Mouse (Mus musculus) adrenal gland, postnatal 0 days (tissue): ENCODE measurements around the gene Ifit3. TPM values are rescaled to one million over a fixed set of nuclear protein-coding genes. Genes with fewer than 3 reads are reported as not detected.

ENCODE experiments used
- polyA plus RNA-seq: library from polyadenylated mRNA; unstranded; fragments of >200 nt; fragmentation: Nextera tagmentation; extraction: Ambion mirVana; gene quantifications from 2 replicates; pipeline ENCODE4 v1.2.1, GENCODE M21; 2015

The Ifit3 gene
- 11.7 and 13.4 TPM in 2 replicates for polyA plus RNA-seq

GRCm38 (mm10) chr19:34583126-34583766 is at the start of gene Ifit3:
Ifit3 (plus strand) TSS chr19:34583531.

GRCm38 (mm10) chr19:34550534-34551223 is 32.7 kb upstream of the Ifit3 start, which contains the start of gene Ifit2:
Ifit2 (plus strand) TSS chr19:34550694.

DNA sequence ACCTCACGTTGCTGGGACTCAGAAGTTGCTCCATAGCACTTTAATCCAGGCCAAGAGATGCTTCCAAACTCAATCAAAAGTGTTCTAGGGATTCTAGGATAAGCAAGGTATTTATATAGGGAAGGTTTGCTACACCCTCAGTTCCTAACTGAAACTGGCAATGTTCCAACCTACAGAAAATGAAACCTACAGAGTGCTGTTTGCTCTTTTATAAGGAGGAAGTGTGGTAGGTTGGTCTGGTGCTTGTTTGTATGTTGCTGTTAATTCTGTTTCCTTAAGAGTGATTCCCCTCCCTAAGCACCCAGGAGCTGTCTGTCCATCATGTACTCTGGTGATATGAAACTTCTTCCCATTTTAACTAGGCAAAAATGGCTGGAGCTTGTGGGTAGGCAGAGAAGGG is 18.6 kb downstream of the Ifit3 start, which contains the start of gene Ifit1bl1:
Gene Ifit1bl1, minus strand, starts transcription at position 69 of the 400 bp plus-strand sequence.

DNA sequence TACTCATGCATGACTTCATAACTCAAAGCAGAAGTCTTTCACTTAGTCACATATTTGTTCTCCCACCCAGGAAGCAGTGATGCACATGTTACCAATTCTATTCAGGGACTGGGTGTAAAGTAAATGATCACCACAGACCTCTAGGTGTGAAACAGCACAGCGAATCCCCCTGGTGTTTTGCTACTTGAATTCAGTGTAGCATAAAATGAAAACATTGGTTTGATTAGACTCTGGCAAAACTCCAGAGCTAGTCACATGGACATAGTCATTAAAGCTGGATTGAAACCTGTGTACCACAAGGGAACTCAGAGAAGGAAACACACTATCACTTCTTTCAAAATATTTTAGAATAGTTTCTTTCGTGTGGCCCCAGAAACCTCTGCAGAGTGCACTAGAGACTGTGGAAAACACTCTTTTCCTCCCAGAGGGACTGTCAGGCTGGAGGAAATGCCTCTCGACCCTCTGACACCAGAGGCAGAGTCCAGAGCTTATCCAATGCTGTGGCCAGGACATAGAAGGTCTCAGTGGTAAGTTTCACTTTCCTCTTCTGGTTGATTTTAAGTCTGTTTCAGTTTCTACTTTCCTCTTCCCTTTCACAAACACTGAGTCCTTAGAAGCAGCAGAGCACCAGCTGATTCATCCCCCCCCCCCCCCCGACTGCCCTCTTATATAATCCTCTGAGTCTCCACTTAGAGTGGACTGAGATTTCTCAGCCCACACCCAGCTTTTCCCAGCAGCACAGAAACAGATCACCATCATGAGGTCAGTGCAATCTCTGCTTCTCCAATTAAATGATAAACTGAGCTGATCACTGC is 24.1 kb downstream of the Ifit3 start, which contains the start of gene Ifit3b:
Gene Ifit3b, plus strand, starts transcription at position 734 of the 815 bp plus-strand sequence.

Other genes with a start within 250 kb of the Ifit3 start
- gene Ch25h, start 108.4 kb upstream of the Ifit3 start, polyA plus RNA-seq, result 0.14 and 0.40 TPM in 2 replicates
- 88.4 and 224 TPM in 2 replicates for gene Lipa, start 56.1 kb upstream of the Ifit3 start, polyA plus RNA-seq
- 6.9 and 7.2 TPM in 2 replicates for gene Ifit2, start 32.8 kb upstream of the Ifit3 start, polyA plus RNA-seq
- 0.76 and 0.88 TPM in 2 replicates for gene Ifit1bl1, start 18.4 kb downstream of the Ifit3 start, polyA plus RNA-seq
- 2.8 and 3.1 TPM in 2 replicates for gene Ifit3b, start 24.4 kb downstream of the Ifit3 start, polyA plus RNA-seq
- gene Ifit1bl2, start 57.2 kb downstream of the Ifit3 start, polyA plus RNA-seq, result 0.30 and 1.4 TPM in 2 replicates
- 7.5 and 8.7 TPM in 2 replicates for gene Ifit1, start 57.3 kb downstream of the Ifit3 start, polyA plus RNA-seq
- gene Slc16a12, start 163.8 kb downstream of the Ifit3 start, polyA plus RNA-seq, result 0.66 and 1.1 TPM in 2 replicates